Mouse (Mus musculus) NIH3T3 (cell line): ENCODE measurements around the gene Coq5.

ENCODE experiments used
- DNase-seq: peaks from one replicate; pipeline ENCODE4 v3.0.0-alpha.2; 2012; ENCODE audit warnings: low read depth

The Coq5 gene

GRCm38 (mm10) chr5:115312816-115313667, 33.6 kb downstream of the Coq5 start:
- DNase-seq, result no peak

GRCm38 (mm10) chr5:115313668-115313943, 34.1 kb downstream of the Coq5 start:
- DNase-seq, result no peak

- DNase-seq, result peak; percentile 46
Observed at GRCm38 (mm10) chr5:115316968-115317644, 37.6 kb downstream of the Coq5 start.

GRCm38 (mm10) chr5:115317645-115318328, 38.3 kb downstream of the Coq5 start:
- no peak for DNase-seq

GRCm38 (mm10) chr5:115319004-115319940, 39.8 kb downstream of the Coq5 start:
- DNase-seq, result peak; percentile 93

GRCm38 (mm10) chr5:115326256-115326831, 46.9 kb downstream of the Coq5 start:
- no peak for DNase-seq

- peak; percentile 95 for DNase-seq
Observed at GRCm38 (mm10) chr5:115326875-115327609, 47.6 kb downstream of the Coq5 start, which contains the start of gene Srsf9. Srsf9 (plus strand) TSS chr5:115327177.

- peak; percentile 19 for DNase-seq
Observed at GRCm38 (mm10) chr5:115327610-115328548, 48.4 kb downstream of the Coq5 start.

GRCm38 (mm10) chr5:115330955-115331354, 51.5 kb downstream of the Coq5 start:
- no peak for DNase-seq

GRCm38 (mm10) chr5:115333626-115334025, 54.2 kb downstream of the Coq5 start:
- no peak for DNase-seq

GRCm38 (mm10) chr5:115340007-115340406, 60.5 kb downstream of the Coq5 start:
- DNase-seq, result no peak

GRCm38 (mm10) chr5:115340577-115341313, 61.3 kb downstream of the Coq5 start, which contains the start of the genes Gatc and Triap1:
Gatc (minus strand) TSS chr5:115341178.
Triap1 (plus strand) TSS chr5:115341225.
- peak; percentile 94 for DNase-seq

GRCm38 (mm10) chr5:115341314-115342165, 62.1 kb downstream of the Coq5 start:
- no peak for DNase-seq
